Mouse (Mus musculus): ENCODE results near the gene Rps27a. TPM values are rescaled to one million over a fixed set of nuclear protein-coding genes. Genes with fewer than 3 reads are reported as not detected.
"Not testable (repeated sequence)": the region's sequence is repeated elsewhere in the genome, so short reads cannot be mapped to it uniquely, and the experiment has no call there.

Rps27a gene
- total RNA-seq (2021) = 100 to 1,000 TPM; 474 to 478 TPM

- intact Hi-C loops (cut with DNase I) = loop anchor here (2.0 to 5.0 kb wide), 2 partner anchors 21 to 144 kb away; partner anchors contain the start of genes Mtif2 and Rtn4
Measured at GRCm38 (mm10) chr11:29547752-29548503, at the start of gene Rps27a, which contains the start of gene Clhc1. Rps27a (minus strand) TSS chr11:29548109. Clhc1 (plus strand) TSS chr11:29547950.

DNA sequence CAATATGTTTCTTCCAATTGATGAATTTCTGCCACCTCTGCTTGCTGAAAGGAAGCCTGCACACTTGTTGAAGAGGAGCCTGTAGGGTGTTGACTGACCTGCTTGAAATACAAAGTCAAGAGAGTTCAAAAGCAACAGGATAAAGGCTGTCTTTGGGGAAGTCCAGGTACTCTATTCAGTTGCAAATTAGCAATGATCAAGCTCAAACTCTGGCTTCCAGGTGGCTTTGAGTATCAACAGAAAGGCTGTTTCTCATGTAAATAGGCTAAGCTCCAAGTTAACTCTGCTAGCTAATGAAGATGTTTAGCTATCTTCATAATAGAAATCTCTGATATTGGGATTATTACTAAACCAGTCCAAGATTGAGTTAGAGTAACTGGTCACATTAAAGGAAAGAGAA is 49.2 kb upstream of the Rps27a start:
- intact Hi-C loops (cut with DNase I) = no loop called here
- no peak for DNase-seq (ENCODE audit: low spot score)

More at GRCm38 (mm10) chr11:29547752-29548503, at the start of gene Rps27a, which contains the start of gene Clhc1:
- DNase-seq (ENCODE audit: low spot score) = peak; percentile 83

GRCm38 (mm10) chr11:29595217-29595616 is 47.3 kb upstream of the Rps27a start:
- intact Hi-C loops (cut with DNase I) = no loop called here
- no peak for DNase-seq (ENCODE audit: low spot score)

- DNase-seq (ENCODE audit: low spot score) = no peak
- intact Hi-C loops (cut with DNase I) = loop anchor here (5.0 kb wide), 2 partner anchors 113 to 308 kb away; partner anchors contain the start of gene Rtn4
Measured at GRCm38 (mm10) chr11:29579610-29580009, 31.7 kb upstream of the Rps27a start.

- intact Hi-C loops (cut with DNase I) = no loop called here
- no peak for DNase-seq (ENCODE audit: low spot score)
Measured at GRCm38 (mm10) chr11:29572656-29573055, 24.7 kb upstream of the Rps27a start.

GRCm38 (mm10) chr11:29571536-29571935 is 23.6 kb upstream of the Rps27a start:
- intact Hi-C loops (cut with DNase I) = no loop called here

GRCm38 (mm10) chr11:29563406-29563805 is 15.5 kb upstream of the Rps27a start:
- intact Hi-C loops (cut with DNase I) = no loop called here
- no peak for DNase-seq (ENCODE audit: low spot score)

More at GRCm38 (mm10) chr11:29571536-29571935, 23.6 kb upstream of the Rps27a start:
- no peak for DNase-seq (ENCODE audit: low spot score)

- no peak for DNase-seq (ENCODE audit: low spot score)
- intact Hi-C loops (cut with DNase I) = no loop called here
Measured at GRCm38 (mm10) chr11:29560990-29561389, 13.1 kb upstream of the Rps27a start.

- DNase-seq (ENCODE audit: low spot score) = no peak
- intact Hi-C loops (cut with DNase I) = no loop called here
Measured at GRCm38 (mm10) chr11:29560452-29560851, 12.5 kb upstream of the Rps27a start.

GRCm38 (mm10) chr11:29549425-29549778 is 1.5 kb upstream of the Rps27a start:
- intact Hi-C loops (cut with DNase I) = loop anchor here (5.0 kb wide), 1 partner anchor 143 kb away; the partner anchor contains the start of gene Rtn4
- no peak for DNase-seq (ENCODE audit: low spot score)

GRCm38 (mm10) chr11:29548504-29549424 is 855 bp upstream of the Rps27a start:
- no peak for DNase-seq (ENCODE audit: low spot score)
- intact Hi-C loops (cut with DNase I) = loop anchor here (5.0 kb wide), 1 partner anchor 144 kb away; the partner anchor contains the start of gene Rtn4

DNA sequence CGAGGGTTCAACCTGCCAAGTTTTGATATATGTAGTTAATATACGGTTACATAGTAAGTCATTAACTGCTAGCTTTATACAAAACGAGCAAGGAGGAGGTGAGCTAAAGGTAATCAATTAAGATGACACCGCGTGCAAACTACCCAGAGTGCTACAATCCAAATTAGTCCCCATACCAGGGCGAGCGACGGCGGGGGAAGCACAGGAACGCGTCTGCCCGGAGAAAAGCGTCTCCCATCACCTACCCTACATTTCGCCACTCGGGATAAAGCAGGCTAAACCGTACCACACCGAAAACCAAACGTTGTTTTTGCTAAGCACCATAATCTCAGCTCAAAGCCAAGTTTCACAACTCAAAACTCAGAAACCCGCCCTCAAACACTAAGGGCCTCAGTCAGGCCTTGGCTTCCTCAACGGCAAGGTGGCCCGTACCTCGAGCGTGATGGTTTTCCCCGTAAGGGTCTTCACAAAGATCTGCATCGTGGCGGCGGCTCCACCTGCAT is 609 bp downstream of the Rps27a start:
- intact Hi-C loops (cut with DNase I) = loop anchor here (2.0 to 5.0 kb wide), 2 partner anchors 20 to 145 kb away; partner anchors contain the start of genes Mtif2 and Rtn4
- DNase-seq (ENCODE audit: low spot score) = no peak

DNA sequence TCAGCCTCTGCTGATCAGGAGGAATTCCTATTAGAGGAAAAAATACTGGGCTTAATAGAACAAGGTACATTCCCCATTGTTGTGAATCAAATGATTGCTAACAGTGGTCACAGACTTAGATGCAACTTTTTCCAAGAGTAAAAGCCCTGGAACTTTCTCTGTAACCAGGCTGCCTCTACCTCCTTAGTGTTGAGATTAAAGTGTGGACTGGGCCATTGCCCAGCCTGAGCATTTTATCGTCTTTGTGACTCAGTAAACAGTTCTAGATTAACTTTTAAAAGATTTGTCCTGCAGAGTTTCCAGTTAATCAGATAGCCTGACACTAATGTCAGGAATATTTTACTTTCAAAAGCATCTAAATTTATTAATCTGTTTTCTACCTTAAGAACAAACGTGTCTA is 1.1 kb downstream of the Rps27a start:
- intact Hi-C loops (cut with DNase I) = loop anchor here (2.0 to 5.0 kb wide), 2 partner anchors 20 to 146 kb away; partner anchors contain the start of genes Mtif2 and Rtn4

GRCm38 (mm10) chr11:29546297-29546696 is 1.6 kb downstream of the Rps27a start:
- not testable (repeated sequence) for DNase-seq (ENCODE audit: low spot score)
- intact Hi-C loops (cut with DNase I) = loop anchor here (2.0 to 5.0 kb wide), 2 partner anchors 19 to 146 kb away; partner anchors contain the start of genes Mtif2 and Rtn4

More for the DNA sequence above, 1.1 kb downstream of the Rps27a start:
- no peak for DNase-seq (ENCODE audit: low spot score)

DNA sequence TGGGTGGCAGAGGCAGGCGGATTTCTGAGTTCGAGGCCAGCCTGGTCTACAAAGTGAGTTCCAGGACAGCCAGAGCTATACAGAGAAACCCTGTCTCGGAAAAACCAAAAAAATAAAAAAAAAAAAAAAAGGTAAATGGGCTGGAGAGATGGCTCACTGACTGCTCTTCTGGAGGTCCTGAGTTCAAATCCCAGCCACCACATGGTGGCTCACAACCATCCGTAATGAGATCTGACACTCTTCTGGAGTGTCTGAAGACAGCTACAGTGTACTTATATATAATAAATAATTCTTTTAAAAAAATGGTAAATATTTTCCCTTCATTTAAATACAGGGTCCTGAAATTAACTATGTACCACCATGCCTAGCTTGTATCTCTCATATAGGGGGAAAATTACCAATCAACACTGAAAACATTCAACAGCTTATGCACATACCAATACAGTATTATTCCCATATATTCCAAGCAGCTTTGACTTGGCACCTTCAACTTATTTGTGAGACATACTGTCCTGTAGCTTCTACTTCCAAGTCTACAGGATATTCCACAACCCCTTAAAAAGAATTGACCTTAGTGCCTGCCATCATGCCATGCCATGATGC is 2.7 kb downstream of the Rps27a start:
- intact Hi-C loops (cut with DNase I) = loop anchor here (5.0 kb wide), 1 partner anchor 147 kb away; the partner anchor contains the start of gene Rtn4

DNA sequence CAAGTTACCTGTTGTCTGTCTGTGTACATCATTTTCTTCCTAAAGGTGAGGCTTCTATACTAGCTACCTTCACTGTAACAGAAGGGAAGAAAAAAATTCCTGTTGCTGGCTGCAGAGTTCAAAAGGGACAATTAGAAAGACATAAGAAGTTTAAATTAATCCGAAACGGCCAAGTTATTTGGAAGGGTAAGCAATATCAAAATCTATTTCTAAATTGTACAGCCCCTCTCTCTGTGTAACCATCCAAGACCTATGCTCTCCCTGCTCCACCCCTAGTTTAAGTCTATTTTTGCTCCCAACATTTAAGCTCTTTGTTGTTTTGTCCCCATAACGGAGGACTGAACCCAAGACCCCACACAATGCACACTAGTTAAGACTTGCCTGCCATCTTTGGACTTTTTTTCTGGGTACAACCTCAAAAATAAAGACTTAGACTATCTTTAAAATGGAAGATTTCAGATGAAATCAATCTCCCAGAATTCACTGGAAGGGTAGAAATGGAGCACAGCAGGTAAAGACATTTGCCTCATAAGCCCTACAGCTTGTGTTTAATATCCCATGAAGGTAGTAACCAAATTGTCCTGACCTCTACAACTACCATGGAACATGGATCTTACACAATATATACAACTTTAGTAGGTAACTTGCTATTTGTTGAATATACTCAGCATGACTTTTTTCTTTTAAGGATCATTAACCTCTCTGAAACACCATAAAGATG is 3.5 kb downstream of the Rps27a start:
- intact Hi-C loops (cut with DNase I) = no loop called here
- no peak for DNase-seq (ENCODE audit: low spot score)

More for the DNA sequence above, 2.7 kb downstream of the Rps27a start:
- not testable (repeated sequence) for DNase-seq (ENCODE audit: low spot score)

DNA sequence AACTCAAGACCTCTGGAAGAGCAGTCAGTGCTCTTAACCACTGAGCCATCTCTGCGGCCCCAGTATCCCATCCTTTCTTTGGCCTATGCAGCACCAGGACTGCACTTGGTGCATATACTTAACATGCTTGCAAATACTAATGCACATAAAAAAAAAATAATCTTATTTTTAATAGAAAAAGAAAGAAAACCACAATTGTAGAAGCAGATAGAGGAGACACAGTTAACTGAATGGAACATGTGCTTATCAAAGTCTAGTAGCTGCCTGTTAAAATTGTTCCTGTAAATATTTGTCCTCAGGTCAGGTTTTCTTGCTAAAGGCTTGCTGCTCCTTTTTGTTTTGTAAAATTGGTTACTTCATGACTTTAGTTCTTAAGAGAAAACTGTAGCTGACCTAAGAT is 9.7 kb downstream of the Rps27a start:
- no peak for DNase-seq (ENCODE audit: low spot score)
- intact Hi-C loops (cut with DNase I) = no loop called here

- intact Hi-C loops (cut with DNase I) = loop anchor here (2.0 to 5.0 kb wide), 3 partner anchors 21 to 259 kb away; partner anchors contain the start of genes Ccdc88a and Clhc1
- peak; percentile 47 for DNase-seq (ENCODE audit: low spot score)
Measured at GRCm38 (mm10) chr11:29525988-29526794, 21.7 kb downstream of the Rps27a start, which contains the start of gene Mtif2. Mtif2 (plus strand) TSS chr11:29526408.
